Mouse (Mus musculus): ENCODE results near the gene Uaca.

The Uaca gene

GRCm38 (mm10) chr9:60885148-60885547, 90.8 kb downstream of the Uaca start:
- no peak for DNase-seq (ENCODE audit: low read depth, low spot score)

GRCm38 (mm10) chr9:60886431-60887371, 92.4 kb downstream of the Uaca start:
- no peak for DNase-seq (ENCODE audit: low read depth, low spot score)

- no peak for DNase-seq (ENCODE audit: low read depth, low spot score)
Measured at GRCm38 (mm10) chr9:60887389-60887811, 93.1 kb downstream of the Uaca start.

- DNase-seq (ENCODE audit: low read depth, low spot score): no peak
Measured at GRCm38 (mm10) chr9:60893511-60893910, 99.2 kb downstream of the Uaca start.

- DNase-seq (ENCODE audit: low read depth, low spot score): peak; percentile 63
Measured at GRCm38 (mm10) chr9:60895486-60896110, 101.3 kb downstream of the Uaca start.

GRCm38 (mm10) chr9:60898291-60899020, 104.1 kb downstream of the Uaca start:
- no peak for DNase-seq (ENCODE audit: low read depth, low spot score)

GRCm38 (mm10) chr9:60899201-60899600, 104.9 kb downstream of the Uaca start:
- DNase-seq (ENCODE audit: low read depth, low spot score): no peak

GRCm38 (mm10) chr9:60899797-60900459, 105.6 kb downstream of the Uaca start:
- no peak for DNase-seq (ENCODE audit: low read depth, low spot score)

- DNase-seq (ENCODE audit: low read depth, low spot score): no peak
Measured at GRCm38 (mm10) chr9:60912266-60912665, 117.9 kb downstream of the Uaca start.

- DNase-seq (ENCODE audit: low read depth, low spot score): no peak
Measured at GRCm38 (mm10) chr9:60913626-60914025, 119.3 kb downstream of the Uaca start.

- DNase-seq (ENCODE audit: low read depth, low spot score): no peak
Measured at GRCm38 (mm10) chr9:60919936-60920672, 125.8 kb downstream of the Uaca start.

- DNase-seq (ENCODE audit: low read depth, low spot score): no peak
Measured at GRCm38 (mm10) chr9:60920673-60921062, 126.3 kb downstream of the Uaca start.

- DNase-seq (ENCODE audit: low read depth, low spot score): no peak
Measured at GRCm38 (mm10) chr9:60921287-60921686, 126.9 kb downstream of the Uaca start.

GRCm38 (mm10) chr9:60921831-60922230, 127.5 kb downstream of the Uaca start:
- no peak for DNase-seq (ENCODE audit: low read depth, low spot score)

- DNase-seq (ENCODE audit: low read depth, low spot score): no peak
Measured at GRCm38 (mm10) chr9:60926301-60926700, 132.0 kb downstream of the Uaca start.

- DNase-seq (ENCODE audit: low read depth, low spot score): no peak
Measured at GRCm38 (mm10) chr9:60929290-60929983, 135.1 kb downstream of the Uaca start.
